Mouse (Mus musculus) intestine, postnatal 0 days (tissue): Measurements from ENCODE around the gene Psmc2. TPM values are rescaled to one million over a fixed set of nuclear protein-coding genes. Genes with fewer than 3 reads are reported as not detected.

Experiments
- ATAC-seq: fragments of 200-750 bp; cut with Nextera tagmentation; 2 replicates; pipeline ENCODE4 v1.8.0; 2017; ENCODE audit warnings: mild to moderate bottlenecking, moderate TSS enrichment, moderate library complexity
- H3K27ac ChIP-seq: fragments of 300-500 bp; sonication (generic); 2 replicates; pipeline ENCODE4 v1.5.1; 2014; ENCODE audit warnings: mild to moderate bottlenecking, low read depth, low read length, moderate library complexity
- H3K27me3 ChIP-seq: fragments of 300-500 bp; sonication (generic); replicated peaks from 2 replicates; pipeline ENCODE4 v1.6.1; 2014; ENCODE audit warnings: low read length, mixed read lengths; ENCODE audit not compliant: control insufficient read depth, insufficient read depth
- H3K36me3 ChIP-seq: fragments of 300-500 bp; sonication (generic); 2 replicates; pipeline ENCODE4 v1.6.1; 2014; ENCODE audit warnings: mild to moderate bottlenecking, moderate library complexity; ENCODE audit not compliant: control insufficient read depth, insufficient read depth
- H3K4me1 ChIP-seq: fragments of 300-500 bp; sonication (generic); replicated peaks from 2 replicates; pipeline ENCODE4 v1.6.1; 2014; ENCODE audit warnings: antibody characterized with exemption, low read length, mixed read lengths; ENCODE audit not compliant: control insufficient read depth, insufficient read depth
- H3K4me2 ChIP-seq: fragments of 300-500 bp; sonication (generic); replicated peaks from 2 replicates; pipeline ENCODE4 v1.6.1; 2014; ENCODE audit warnings: low read depth, mild to moderate bottlenecking, moderate library complexity
- H3K4me3 ChIP-seq: fragments of 300-500 bp; sonication (generic); 2 replicates; pipeline ENCODE4 v1.5.1; 2014; ENCODE audit warnings: low read depth, low read length
- H3K9ac ChIP-seq: fragments of 300-500 bp; sonication (generic); 2 replicates; pipeline ENCODE4 v1.6.1; 2014; ENCODE audit warnings: mild to moderate bottlenecking, low read depth, low read length
- H3K9me3 ChIP-seq: fragments of 300-500 bp; sonication (generic); 2 replicates; pipeline ENCODE4 v1.6.1; 2016; ENCODE audit warnings: mixed run types; ENCODE audit not compliant: control insufficient read depth
- CTCF ChIP-seq: sonication (generic); IDR thresholded peaks from 2 replicates; pipeline ENCODE4 v1.5.1; 2016; ENCODE audit warnings: low read depth, mild to moderate bottlenecking, control low read depth, antibody characterized with exemption, moderate library complexity
- WGBS: fragments of 180-500 bp; shearing (Covaris S2); extraction: QIAGEN DNeasy Blood & Tissue Kit; methylation state at CpG from one replicate; pipeline ENCODE4 v1.1.7; 2014; 5-methylcytosine and 5-hydroxymethylcytosine counted together
- polyA plus RNA-seq: library from polyadenylated mRNA; unstranded; fragments of >200 nt; fragmentation: Nextera tagmentation; extraction: Ambion mirVana; gene quantifications from 2 replicates; pipeline ENCODE4 v1.2.1, GENCODE M21; 2015

Psmc2 gene
- polyA plus RNA-seq, 1 experiment from 2014 or later: 99.6 TPM

- WGBS: 47% methylated on average over 10 of the region's 10 CpGs
- TF ChIP-seq CTCF: no peak
Measured at GRCm38 (mm10) chr5:21851679-21852340, 66.7 kb downstream of the Psmc2 start.

More at GRCm38 (mm10) chr5:21851679-21852340, 66.7 kb downstream of the Psmc2 start:
- Histone ChIP-seq H3K4me2 (no peak overlapping the region), H3K27ac (no peak overlapping the region), H3K4me3 (no peak overlapping the region), H3K27me3 (no peaks in the 10 kb centered on the region), H3K9me3 (no peaks in the 10 kb centered on the region), H3K9ac (no peak overlapping the region), H3K36me3 (no peaks in the 10 kb centered on the region), H3K4me1 (no peaks in the 10 kb centered on the region)
- no peak for ATAC-seq

Other genes with a start within 250 kb of the Psmc2 start
- gene Lrrc17, start 241.7 kb upstream of the Psmc2 start, polyA plus RNA-seq: 8.2 and 10.3 TPM in 2 replicates
- gene Fbxl13, start 139.6 kb upstream of the Psmc2 start, polyA plus RNA-seq: 0.07 and 0.08 TPM in 2 replicates
- 15.0 and 15.6 TPM in 2 replicates for gene Armc10, start 139.5 kb upstream of the Psmc2 start, polyA plus RNA-seq
- 2.1 and 2.3 TPM in 2 replicates for gene Napepld, start 83.9 kb upstream of the Psmc2 start, polyA plus RNA-seq
- gene Pmpcb, start 48.1 kb upstream of the Psmc2 start, polyA plus RNA-seq: 68.9 and 70.0 TPM in 2 replicates
- 44.5 and 48.1 TPM in 2 replicates for gene Dnajc2, start within 50 bp of the Psmc2 start, polyA plus RNA-seq
- 0.07 TPM in 1 of 2 replicates, not detected in the other for gene Slc26a5, start 80.3 kb downstream of the Psmc2 start, polyA plus RNA-seq